Mouse (Mus musculus): ENCODE results near the gene Rpl26.

DNA sequence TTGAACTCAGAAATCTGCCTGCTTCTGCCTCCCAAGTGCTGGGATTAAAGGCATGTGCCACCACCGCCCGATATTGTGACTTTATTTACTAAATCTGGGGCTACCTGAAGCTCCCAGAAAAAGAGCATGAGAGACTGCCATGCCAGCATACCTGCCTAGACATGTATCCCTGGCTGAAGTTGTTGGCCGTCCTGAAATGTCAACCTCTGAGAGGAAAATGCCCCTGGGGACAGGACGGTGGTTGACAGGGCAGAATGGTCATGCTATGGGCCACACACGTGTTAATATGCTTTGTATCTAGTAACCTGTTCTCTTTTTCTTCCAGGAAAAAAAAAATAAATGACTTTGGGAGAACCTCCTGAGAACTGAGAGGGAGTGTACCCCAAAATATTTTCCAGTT, 15.3 kb upstream of the Rpl26 start:
- no peak for TF ChIP-seq CTCF (IDR thresholded peaks at IDR 0.05; ENCODE audit: low read depth, low read length)
- no peak for TF ChIP-seq EP300 (IDR thresholded peaks at IDR 0.05; ENCODE audit: insufficient read depth, low read depth, low read length)
